Mouse (Mus musculus): ENCODE data around the gene Aig1.

GRCm38 (mm10) chr10:13713116-13713515, 155.7 kb downstream of the Aig1 start:
- TF ChIP-seq GATA1 (IDR thresholded peaks at IDR 0.05; ENCODE audit: borderline replicate concordance, low read length) (no peak), FLI1 (IDR thresholded peaks at IDR 0.05; ENCODE audit: low read length) (no peak)
